Mouse (Mus musculus): ENCODE measurements around the gene Cdca7.

Cdca7 gene

GRCm38 (mm10) chr2:72475797-72476485 is at the start of gene Cdca7:
Gene Cdca7, plus strand, starts transcription at chr2:72476159.
- peak; percentile 18 for DNase-seq

GRCm38 (mm10) chr2:72426776-72427175 is 49.2 kb upstream of the Cdca7 start:
- DNase-seq, result no peak

- DNase-seq, result no peak
Measured at GRCm38 (mm10) chr2:72427288-72427687, 48.7 kb upstream of the Cdca7 start.

GRCm38 (mm10) chr2:72438941-72439533 is 36.9 kb upstream of the Cdca7 start:
- no peak for DNase-seq

GRCm38 (mm10) chr2:72441010-72441409 is 34.9 kb upstream of the Cdca7 start:
- no peak for DNase-seq

- DNase-seq, result no peak
Measured at GRCm38 (mm10) chr2:72442825-72443224, 33.1 kb upstream of the Cdca7 start.

GRCm38 (mm10) chr2:72443960-72444359 is 32.0 kb upstream of the Cdca7 start:
- DNase-seq, result no peak

- no peak for DNase-seq
Measured at GRCm38 (mm10) chr2:72446106-72446505, 29.9 kb upstream of the Cdca7 start.

GRCm38 (mm10) chr2:72446615-72447014 is 29.3 kb upstream of the Cdca7 start:
- no peak for DNase-seq

GRCm38 (mm10) chr2:72453563-72453962 is 22.4 kb upstream of the Cdca7 start:
- no peak for DNase-seq

- DNase-seq, result no peak
Measured at GRCm38 (mm10) chr2:72456189-72456588, 19.8 kb upstream of the Cdca7 start.

GRCm38 (mm10) chr2:72464376-72465014 is 11.5 kb upstream of the Cdca7 start:
- no peak for DNase-seq

GRCm38 (mm10) chr2:72467604-72468003 is 8.4 kb upstream of the Cdca7 start:
- no peak for DNase-seq

- no peak for DNase-seq
Measured at GRCm38 (mm10) chr2:72471415-72472070, 4.4 kb upstream of the Cdca7 start.

- no peak for DNase-seq
Measured at GRCm38 (mm10) chr2:72474531-72475287, 1.2 kb upstream of the Cdca7 start.

GRCm38 (mm10) chr2:72475423-72475796 is 549 bp upstream of the Cdca7 start:
- no peak for DNase-seq

GRCm38 (mm10) chr2:72476486-72477211 is 690 bp downstream of the Cdca7 start:
- DNase-seq, result no peak

GRCm38 (mm10) chr2:72477221-72477620 is 1.3 kb downstream of the Cdca7 start:
- DNase-seq, result no peak

- DNase-seq, result no peak
Measured at GRCm38 (mm10) chr2:72478176-72478575, 2.2 kb downstream of the Cdca7 start.

GRCm38 (mm10) chr2:72478921-72479320 is 3.0 kb downstream of the Cdca7 start:
- DNase-seq, result no peak

GRCm38 (mm10) chr2:72479818-72480217 is 3.9 kb downstream of the Cdca7 start:
- no peak for DNase-seq

GRCm38 (mm10) chr2:72491650-72492049 is 15.7 kb downstream of the Cdca7 start:
- DNase-seq, result no peak
